Mouse (Mus musculus) heart, adult 2 months (tissue): ENCODE data around the gene Mipep. TPM values are rescaled to one million over a fixed set of nuclear protein-coding genes. Genes with fewer than 3 reads are reported as not detected.
A peak's percentile ranks its signal among the peaks of the same experiment; 100 is the strongest.

ENCODE experiments used
- DNase-seq, 2 experiments: peaks; one replicate each; pipeline ENCODE4 v3.0.0; 2021
- H3K27ac ChIP-seq: fragments of 200-600 bp; 2 replicates; pipeline ENCODE4 v1.8.1; 2022
- H3K27me3 ChIP-seq: fragments of 200-500 bp; 2 replicates; pipeline ENCODE4 v1.6.1; 2012; ENCODE audit warnings: mild to moderate bottlenecking, low read length, inconsistent platforms, mixed read lengths; ENCODE audit not compliant: control insufficient read depth, insufficient read depth
- H3K36me3 ChIP-seq: fragments of 200-500 bp; 2 replicates; pipeline ENCODE4 v1.6.1; 2012; ENCODE audit warnings: low read length, inconsistent platforms; ENCODE audit not compliant: control insufficient read depth, insufficient read depth
- H3K4me1 ChIP-seq: fragments of 200-500 bp; 2 replicates; pipeline ENCODE4 v1.6.1; 2011; ENCODE audit warnings: low read length; ENCODE audit not compliant: control insufficient read depth, insufficient read depth
- H3K4me3 ChIP-seq: fragments of 200-600 bp; 2 replicates; pipeline ENCODE4 v1.8.1; 2022
- H3K79me2 ChIP-seq: fragments of 200-500 bp; replicated peaks from 2 replicates; pipeline ENCODE4 v1.6.1; 2012; ENCODE audit warnings: mild to moderate bottlenecking, inconsistent platforms, low read length, moderate library complexity, mixed read lengths; ENCODE audit not compliant: control insufficient read depth, insufficient read depth
- H3K9ac ChIP-seq: fragments of 200-500 bp; 2 replicates; pipeline ENCODE4 v1.6.1; 2012; ENCODE audit warnings: low read depth, mild to moderate bottlenecking, control low read depth, inconsistent platforms, low read length, mixed read lengths
- CTCF ChIP-seq: fragments of 200-600 bp; IDR thresholded peaks from 2 replicates; pipeline ENCODE4 v1.8.1; 2022; ENCODE audit warnings: antibody characterized with exemption, mild to moderate bottlenecking, moderate library complexity
- EP300 ChIP-seq: fragments of 200-500 bp; IDR thresholded peaks from 2 replicates; pipeline ENCODE4 v1.6.1; 2011; ENCODE audit warnings: low read depth, low read length, control low read depth; ENCODE audit not compliant: insufficient read depth
- POLR2A ChIP-seq: fragments of 200-500 bp; IDR thresholded peaks from 2 replicates; pipeline ENCODE4 v1.6.1; 2011; ENCODE audit warnings: mild to moderate bottlenecking, low read depth, low read length, control low read depth; ENCODE audit not compliant: insufficient read depth
- WGBS: fragments of 180-500 bp; shearing (Covaris S2); methylation state at CpG from one replicate; pipeline ENCODE4 v1.1.7; 2018; 5-methylcytosine and 5-hydroxymethylcytosine counted together
- intact Hi-C: fragments of 180-260 bp; cut with DNase I; formaldehyde crosslinking; loops from one replicate; pipeline ENCODE4 v1.15.1; 2025
- polyA plus RNA-seq: library from polyadenylated mRNA; depleted of rRNA; stranded (reverse); fragments of >200 nt; gene quantifications from 2 replicates; pipeline ENCODE4 v1.2.3, GENCODE M21; 2012
- total RNA-seq, 2 experiments: library from RNA; stranded (reverse); gene quantifications; 2 replicates each; pipeline ENCODE4 v1.2.3; 2021

Mipep gene
- total and polyA plus RNA-seq, 3 experiments = 26.0 to 71.8 (median 61.6) TPM

DNA sequence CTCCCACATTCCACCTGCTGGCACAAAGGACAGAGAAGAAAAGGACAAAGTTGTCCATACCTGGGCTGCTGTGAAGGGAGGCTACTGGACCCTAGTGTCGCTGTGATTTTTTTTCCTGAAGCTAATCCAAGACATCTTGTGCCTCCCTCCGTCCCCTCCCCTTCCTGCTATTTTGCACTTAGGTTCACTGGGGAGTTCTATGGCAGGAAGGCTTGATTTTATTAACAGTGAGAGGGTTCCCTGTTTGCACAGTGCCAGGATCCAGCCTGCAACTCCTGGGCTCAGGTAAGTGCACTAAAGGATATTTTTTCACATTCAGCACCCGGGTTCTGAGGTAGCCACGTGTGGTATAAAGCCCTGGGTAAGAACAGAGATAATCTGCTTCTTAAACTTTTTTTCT, 16.5 kb upstream of the Mipep start, which contains the start of gene C1qtnf9:
TSS of gene C1qtnf9 (plus strand) at position 251 of the 400 bp plus-strand sequence.
- H3K36me3 ChIP-seq = peaks cover 10% of the 10 kb centered on the region; the same call in 1 of the 2 replicates
- H3K27ac ChIP-seq = peak within 1 kb of the TSS; percentile 89
- H3K79me2 ChIP-seq = no peaks in the 10 kb centered on the region
- intact Hi-C loops = loop anchor here (5.0 kb wide), 1 partner anchor 176 kb away; no protein-coding TSS in a partner anchor
- peak within 1 kb of the TSS; percentile 69 for H3K9ac ChIP-seq
- peak within 1 kb of the TSS; percentile 53 for H3K4me3 ChIP-seq
- DNase-seq = peak; percentile 36 to 44
- no peak for TF ChIP-seq CTCF
- TF ChIP-seq EP300 = peak; percentile 75; the same call in 1 of the 2 replicates
- peak; percentile 89 for TF ChIP-seq POLR2A
- H3K27me3 ChIP-seq = no peaks in the 10 kb centered on the region
- 41% methylated on average over 4 of the region's 4 CpGs for WGBS
- peaks cover 23% of the 10 kb centered on the region for H3K4me1 ChIP-seq

DNA sequence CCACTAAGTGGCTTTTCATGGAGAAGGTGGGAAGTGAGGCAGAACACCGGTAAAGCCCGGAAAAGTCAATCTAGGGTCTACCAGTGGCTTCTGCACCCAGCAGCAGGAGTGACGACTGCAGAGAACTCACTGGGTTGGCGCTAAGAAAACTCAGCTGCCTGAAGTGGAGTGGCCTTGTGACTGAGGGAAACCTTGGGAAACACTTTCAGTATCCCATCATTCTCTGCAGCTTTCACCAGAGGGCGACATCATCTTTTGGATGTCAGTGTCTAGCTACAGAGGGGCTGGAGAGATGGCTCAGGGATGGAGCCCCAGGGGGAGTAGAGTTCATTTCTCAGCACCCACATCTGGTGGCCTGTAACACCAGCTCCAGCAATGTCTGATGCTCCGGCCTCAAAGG, 15.0 kb upstream of the Mipep start:
- WGBS = 39% methylated on average over 6 of the region's 6 CpGs
- Histone ChIP-seq H3K27me3 (no peaks in the 10 kb centered on the region), H3K27ac (peak overlapping the region; percentile 89), H3K4me3 (peak overlapping the region; percentile 53), H3K79me2 (no peaks in the 10 kb centered on the region; the same call in 1 of the 2 replicates), H3K4me1 (peaks cover 20% of the 10 kb centered on the region), H3K36me3 (peaks cover 4% of the 10 kb centered on the region; the same call in 1 of the 2 replicates), H3K9ac (peak overlapping the region; percentile 71)
- TF ChIP-seq EP300 (no peak), CTCF (peak; percentile 70), POLR2A (peak; percentile 56; the same call in 1 of the 2 replicates)
- peak in 1 of 2 experiments; percentile 42 for DNase-seq
- intact Hi-C loops = loop anchor here (5.0 kb wide), 1 partner anchor 177 kb away; no protein-coding TSS in a partner anchor

DNA sequence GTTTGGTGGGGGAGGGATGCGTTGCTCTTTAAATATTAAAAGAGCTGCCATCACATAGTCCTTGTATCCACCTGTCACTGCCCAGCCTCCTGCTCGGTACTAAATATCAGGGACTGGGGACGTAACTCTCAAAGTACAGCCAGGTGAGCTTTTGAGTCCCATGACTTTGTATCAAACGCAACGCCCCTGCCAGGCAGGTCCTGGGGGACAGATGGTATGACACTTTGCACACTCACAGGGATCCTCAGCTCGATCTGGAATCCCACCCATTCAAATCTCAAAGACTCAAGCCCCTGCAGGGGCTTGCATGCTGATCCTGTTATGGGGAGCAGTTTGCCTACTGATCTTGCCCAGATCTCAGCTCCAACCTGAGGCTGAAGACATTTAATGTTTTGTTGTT, 13.8 kb upstream of the Mipep start:
- H3K4me1 ChIP-seq = peaks cover 12% of the 10 kb centered on the region
- peak in 1 of 2 experiments; percentile 28 for DNase-seq
- 67% methylated on average over 6 of the region's 6 CpGs for WGBS
- H3K36me3 ChIP-seq = no peaks in the 10 kb centered on the region; the same call in 1 of the 2 replicates
- no peaks in the 10 kb centered on the region; the same call in 1 of the 2 replicates for H3K79me2 ChIP-seq
- H3K27me3 ChIP-seq = no peaks in the 10 kb centered on the region
- 0 out of 2 replicates have a peak overlapping the region, but pooled peaks have one; percentile 32 for H3K9ac ChIP-seq
- TF ChIP-seq CTCF (no peak), EP300 (no peak), POLR2A (no peak)
- H3K4me3 ChIP-seq = peak overlapping the region; percentile 53
- H3K27ac ChIP-seq = peak overlapping the region; percentile 7; the same call in 1 of the 2 replicates
- intact Hi-C loops = loop anchor here (2.0 to 5.0 kb wide), 3 partner anchors 34 to 243 kb away; no protein-coding TSS in a partner anchor

DNA sequence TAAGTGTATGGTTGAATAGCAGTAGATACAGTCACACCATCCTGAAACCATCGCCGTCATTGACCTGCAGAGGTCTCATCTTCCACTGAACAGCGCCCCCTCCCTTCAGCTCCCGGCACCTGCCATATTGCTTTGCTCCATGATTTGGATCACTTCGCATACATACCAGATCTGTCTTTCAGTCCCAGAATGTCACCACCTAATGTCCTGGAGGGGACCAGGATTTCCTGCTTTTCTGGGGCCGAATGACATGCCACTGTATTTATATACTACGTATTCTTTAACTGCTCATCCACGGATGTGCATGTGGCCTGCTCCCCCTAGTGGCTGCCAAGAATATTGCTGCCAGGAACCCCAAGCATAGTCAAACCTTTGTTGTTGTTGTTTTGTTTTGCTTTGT, 13.3 kb upstream of the Mipep start:
- H3K4me3 ChIP-seq = peak overlapping the region; percentile 53
- 0 out of 2 replicates have a peak overlapping the region, but pooled peaks have one; percentile 36 for H3K9ac ChIP-seq
- H3K27ac ChIP-seq = peak overlapping the region; percentile 7; the same call in 1 of the 2 replicates
- H3K36me3 ChIP-seq = no peaks in the 10 kb centered on the region; the same call in 1 of the 2 replicates
- no peaks in the 10 kb centered on the region for H3K27me3 ChIP-seq
- peak; percentile 98 for TF ChIP-seq CTCF
- peak; percentile 66; the same call in 1 of the 2 replicates for TF ChIP-seq EP300
- no peak for TF ChIP-seq POLR2A
- intact Hi-C loops = loop anchor here (2.0 to 5.0 kb wide), 3 partner anchors 34 to 244 kb away; no protein-coding TSS in a partner anchor
- DNase-seq = peak; percentile 70 to 81
- peaks cover 8% of the 10 kb centered on the region for H3K4me1 ChIP-seq
- WGBS = 3% methylated on average over 8 of the region's 8 CpGs
- H3K79me2 ChIP-seq = no peaks in the 10 kb centered on the region; the same call in 1 of the 2 replicates

DNA sequence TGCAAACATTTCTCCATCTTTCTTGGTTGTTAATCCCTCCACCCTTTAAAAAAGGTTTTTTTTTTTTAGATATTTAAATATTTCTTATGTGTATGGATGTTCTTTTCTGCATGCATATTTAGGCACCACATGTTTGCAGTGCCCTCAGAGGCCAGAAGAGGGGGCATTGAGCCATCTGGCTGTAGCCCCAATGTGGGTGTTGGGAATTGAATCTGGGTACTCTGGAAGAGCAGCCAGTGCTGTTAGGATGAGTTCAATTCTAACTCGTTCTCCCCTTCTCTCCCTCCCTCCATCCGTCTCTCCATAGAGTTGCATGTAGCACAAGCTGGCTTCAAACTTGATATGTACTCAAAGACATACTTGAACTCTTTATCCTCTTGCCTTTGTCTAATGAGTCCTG, 10.9 kb upstream of the Mipep start:
- Histone ChIP-seq H3K36me3 (no peaks in the 10 kb centered on the region; the same call in 1 of the 2 replicates), H3K79me2 (no peaks in the 10 kb centered on the region; the same call in 1 of the 2 replicates), H3K4me3 (no peak overlapping the region), H3K27me3 (no peaks in the 10 kb centered on the region), H3K27ac (no peak overlapping the region), H3K4me1 (no peaks in the 10 kb centered on the region; the same call in 1 of the 2 replicates), H3K9ac (no peak overlapping the region)
- WGBS = 80% methylated on average over 2 of the region's 2 CpGs
- TF ChIP-seq EP300 = no peak
- TF ChIP-seq CTCF = peak; percentile 51
- no peak for TF ChIP-seq POLR2A
- intact Hi-C loops = loop anchor here (5.0 kb wide), 1 partner anchor 246 kb away; no protein-coding TSS in a partner anchor
- no peak for DNase-seq

DNA sequence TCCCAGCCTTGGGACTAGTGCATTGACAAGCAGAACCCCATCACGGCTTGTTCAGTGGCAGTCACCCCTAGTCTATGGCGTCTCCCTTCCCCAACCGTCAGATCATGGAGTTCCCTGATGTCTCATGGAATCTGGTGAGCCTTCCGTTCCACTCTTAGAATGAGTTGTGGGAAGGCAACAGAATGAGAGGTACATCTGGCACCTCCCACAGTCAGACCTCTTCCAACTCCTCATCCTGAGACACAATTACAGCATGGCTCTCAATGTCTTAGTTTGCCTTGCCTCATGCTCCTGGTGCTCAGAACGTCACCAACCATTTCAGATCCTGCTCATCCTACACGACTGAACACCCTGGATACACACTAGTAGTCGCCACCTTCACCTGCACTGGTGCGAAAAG, 7.9 kb upstream of the Mipep start:
- WGBS = 82% methylated on average over 8 of the region's 8 CpGs
- no peak overlapping the region for H3K9ac ChIP-seq
- TF ChIP-seq POLR2A (no peak), EP300 (no peak), CTCF (no peak)
- H3K27me3 ChIP-seq = no peaks in the 10 kb centered on the region
- H3K4me1 ChIP-seq = no peaks in the 10 kb centered on the region
- no peak overlapping the region for H3K4me3 ChIP-seq
- no peak overlapping the region for H3K27ac ChIP-seq
- no peak for DNase-seq
- no peaks in the 10 kb centered on the region for H3K36me3 ChIP-seq
- no peaks in the 10 kb centered on the region; the same call in 1 of the 2 replicates for H3K79me2 ChIP-seq
- intact Hi-C loops = no loop called here
